Mouse (Mus musculus) kidney, adult 2 months (tissue): ENCODE measurements at regions not wholly inside any gene's neighbourhood (a gene's known extent, or its start where the extent isn't known, plus 50 kb on each side); places are given as distances from the start of the nearest gene placed in this dataset.
A peak's percentile ranks its signal among the peaks of the same experiment; 100 is the strongest.

Source experiments
- DNase-seq: peaks from one replicate; pipeline ENCODE4 v3.0.0; 2021
- H3K27ac ChIP-seq: fragments of 200-500 bp; 2 replicates; pipeline ENCODE4 v1.5.1; 2012; ENCODE audit warnings: low read depth, low read length, control low read depth, inconsistent platforms; ENCODE audit not compliant: insufficient read depth
- H3K27me3 ChIP-seq: fragments of 200-500 bp; replicated peaks from 2 replicates; pipeline ENCODE4 v1.6.1; 2012; ENCODE audit warnings: mild to moderate bottlenecking, moderate library complexity, low read length, inconsistent platforms; ENCODE audit not compliant: control insufficient read depth, insufficient read depth
- H3K36me3 ChIP-seq: fragments of 200-500 bp; 2 replicates; pipeline ENCODE4 v1.6.1; 2012; ENCODE audit warnings: mild to moderate bottlenecking, moderate library complexity, low read length, inconsistent platforms; ENCODE audit not compliant: control insufficient read depth, insufficient read depth
- H3K4me1 ChIP-seq: fragments of 200-500 bp; 2 replicates; pipeline ENCODE4 v1.6.1; 2011; ENCODE audit warnings: low read length; ENCODE audit not compliant: control insufficient read depth, insufficient read depth
- H3K4me3 ChIP-seq: fragments of 200-500 bp; 2 replicates; pipeline ENCODE4 v1.5.1; 2011; ENCODE audit warnings: mild to moderate bottlenecking, low read depth, low read length, control low read depth; ENCODE audit not compliant: insufficient read depth
- CTCF ChIP-seq: fragments of 200-500 bp; conservative IDR thresholded peaks from 2 replicates; pipeline ENCODE4 v1.5.1; 2011; ENCODE audit warnings: low read depth, mild to moderate bottlenecking, control low read depth, low read length, moderate library complexity, mixed read lengths; ENCODE audit not compliant: insufficient read depth, insufficient read length
- POLR2A ChIP-seq: fragments of 200-500 bp; IDR thresholded peaks from one replicate; pipeline ENCODE4 v1.6.1; 2011; ENCODE audit warnings: low read depth, low read length, control low read depth
- WGBS: fragments of 180-500 bp; shearing (Covaris S2); methylation state at CpG from one replicate; pipeline ENCODE4 v1.1.7; 2018; 5-methylcytosine and 5-hydroxymethylcytosine counted together

DNA sequence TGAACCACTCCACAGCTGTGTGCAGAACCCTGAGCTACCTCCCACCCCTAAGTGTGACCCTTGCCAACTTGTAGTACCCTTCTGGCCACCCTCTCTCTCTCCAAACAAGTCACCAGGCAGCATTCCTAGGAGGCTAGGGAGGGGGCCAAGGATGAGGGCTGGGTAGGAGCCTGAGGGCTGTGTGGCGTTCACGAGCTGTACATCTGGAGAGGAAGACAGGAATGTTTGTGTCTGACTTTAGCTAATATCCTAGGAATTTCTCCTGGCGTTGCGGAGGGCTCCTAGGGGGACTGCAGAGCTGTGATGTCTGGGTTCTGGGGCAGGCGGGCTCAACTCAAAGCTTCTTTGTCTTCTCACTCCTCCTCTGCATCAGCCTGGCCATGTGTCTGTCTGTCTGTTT, 262.2 kb upstream of the Zmiz1 start:
- Histone ChIP-seq H3K4me3 (no peak overlapping the region), H3K4me1 (peaks cover 13% of the 10 kb centered on the region; the same call in 1 of the 2 replicates), H3K27me3 (no peaks in the 10 kb centered on the region), H3K36me3 (no peaks in the 10 kb centered on the region), H3K27ac (no peak overlapping the region)
- WGBS = 64% methylated on average over 5 of the region's 5 CpGs
- no peak for DNase-seq
- TF ChIP-seq CTCF (no peak), POLR2A (no peak)

GRCm38 (mm10) chr14:25199900-25200299, 259.1 kb upstream of the Zmiz1 start:
- Histone ChIP-seq H3K36me3 (no peaks in the 10 kb centered on the region), H3K4me1 (peaks cover 18% of the 10 kb centered on the region), H3K4me3 (no peak overlapping the region), H3K27me3 (no peaks in the 10 kb centered on the region), H3K27ac (no peak overlapping the region)
- 80% methylated on average over 3 of the region's 3 CpGs for WGBS
- no peak for DNase-seq
- TF ChIP-seq POLR2A (no peak), CTCF (no peak)

DNA sequence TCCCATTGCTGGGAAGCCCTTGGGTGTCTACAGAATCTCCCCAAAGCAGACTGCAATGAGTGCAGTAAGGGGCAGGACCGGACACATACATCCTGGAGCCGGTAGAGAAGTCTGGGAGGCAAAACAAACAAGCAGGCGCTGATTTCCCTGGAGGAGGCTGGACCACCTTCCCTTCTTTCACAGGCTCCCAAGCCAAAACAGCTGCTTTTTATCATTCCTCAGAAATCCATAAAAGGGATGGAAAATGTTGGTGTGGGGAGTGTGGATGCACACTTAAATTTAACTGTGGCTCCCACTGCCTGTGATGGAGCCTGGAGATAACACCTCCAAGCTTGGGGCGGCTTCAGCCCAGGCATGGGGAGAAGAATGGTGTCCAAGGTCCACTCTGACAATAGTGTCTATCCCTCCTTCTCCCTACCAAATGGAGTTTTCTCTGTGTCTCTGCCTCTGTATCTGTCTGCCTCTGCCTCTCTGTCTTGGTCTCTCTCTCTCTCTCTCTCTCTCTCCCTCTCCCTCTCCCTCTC, 258.3 kb upstream of the Zmiz1 start:
- Histone ChIP-seq H3K27ac (0 out of 2 replicates have a peak overlapping the region, but pooled peaks have one; percentile 43), H3K36me3 (no peaks in the 10 kb centered on the region), H3K4me1 (peaks cover 18% of the 10 kb centered on the region), H3K4me3 (no peak overlapping the region), H3K27me3 (no peaks in the 10 kb centered on the region)
- 56% methylated on average over 4 of the region's 4 CpGs for WGBS
- TF ChIP-seq POLR2A (no peak), CTCF (no peak)
- DNase-seq = no peak

GRCm38 (mm10) chr14:25202312-25202711, 256.7 kb upstream of the Zmiz1 start:
- WGBS = 87% methylated on average over 2 of the region's 2 CpGs
- no peak overlapping the region for H3K27ac ChIP-seq
- H3K4me1 ChIP-seq = peaks cover 29% of the 10 kb centered on the region
- H3K4me3 ChIP-seq = no peak overlapping the region
- no peaks in the 10 kb centered on the region for H3K36me3 ChIP-seq
- no peaks in the 10 kb centered on the region for H3K27me3 ChIP-seq
- peak; percentile 29; the same call in 1 of the 2 replicates for TF ChIP-seq CTCF
- no peak for TF ChIP-seq POLR2A
- DNase-seq = no peak

DNA sequence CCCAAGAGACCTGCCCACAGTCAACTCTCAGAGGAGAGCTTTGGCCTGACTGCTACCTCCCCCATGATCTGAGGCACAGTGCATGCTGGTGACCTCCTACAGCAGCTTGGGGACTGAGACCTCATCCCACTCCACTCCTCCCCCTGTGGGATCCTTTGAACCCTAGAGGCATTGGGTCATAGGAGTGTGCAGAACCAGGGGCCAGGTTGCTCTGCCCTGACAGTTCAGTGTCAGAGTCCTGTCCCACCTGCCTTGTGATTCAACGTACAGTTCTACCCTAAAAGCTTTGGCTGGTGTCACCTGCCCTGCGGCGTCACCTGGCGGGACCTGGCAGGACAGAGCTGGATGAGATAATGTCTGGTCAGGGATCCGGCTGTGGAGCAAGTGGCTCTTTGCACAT, 254.9 kb upstream of the Zmiz1 start:
- Histone ChIP-seq H3K36me3 (no peaks in the 10 kb centered on the region), H3K27me3 (no peaks in the 10 kb centered on the region), H3K4me3 (no peak overlapping the region), H3K27ac (peak overlapping the region; percentile 45), H3K4me1 (peaks cover 40% of the 10 kb centered on the region)
- WGBS = 53% methylated on average over 5 of the region's 5 CpGs
- TF ChIP-seq POLR2A (no peak), CTCF (peak; percentile 13; the same call in 1 of the 2 replicates)
- peak; percentile 85 for DNase-seq

DNA sequence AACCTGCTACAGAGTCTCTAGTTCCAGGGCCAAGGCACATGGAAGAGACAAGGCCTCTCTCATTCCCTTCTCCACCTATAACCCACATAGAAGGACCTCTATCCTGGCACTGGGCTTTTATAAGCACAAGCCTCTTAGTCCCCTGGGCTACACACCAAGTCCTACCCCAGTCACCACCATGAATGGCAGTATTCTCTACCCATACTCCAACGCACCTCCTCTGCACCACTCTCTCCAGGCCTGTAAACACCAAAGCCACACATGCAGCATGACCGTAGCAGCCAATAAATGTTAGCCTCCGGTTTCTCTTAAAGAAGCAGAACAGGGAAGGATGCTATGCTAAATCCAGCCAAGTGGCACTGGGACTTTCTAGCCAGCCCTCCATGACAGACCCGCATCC, 252.1 kb upstream of the Zmiz1 start:
- Histone ChIP-seq H3K27me3 (no peaks in the 10 kb centered on the region), H3K27ac (peak overlapping the region; percentile 56), H3K36me3 (no peaks in the 10 kb centered on the region), H3K4me1 (peaks cover 39% of the 10 kb centered on the region), H3K4me3 (no peak overlapping the region)
- no peak for DNase-seq
- no peak for TF ChIP-seq POLR2A
- TF ChIP-seq CTCF = no peak
- WGBS = 82% methylated on average over 4 of the region's 4 CpGs

GRCm38 (mm10) chr14:25207422-25207821, 251.6 kb upstream of the Zmiz1 start:
- H3K4me3 ChIP-seq = no peak overlapping the region
- peak; percentile 51 for DNase-seq
- WGBS = 45% methylated on average over 5 of the region's 5 CpGs
- H3K27me3 ChIP-seq = no peaks in the 10 kb centered on the region
- TF ChIP-seq CTCF (no peak), POLR2A (no peak)
- peaks cover 37% of the 10 kb centered on the region for H3K4me1 ChIP-seq
- no peaks in the 10 kb centered on the region for H3K36me3 ChIP-seq
- H3K27ac ChIP-seq = peak overlapping the region; percentile 56

- no peaks in the 10 kb centered on the region for H3K36me3 ChIP-seq
- WGBS = 21% methylated on average over 9 of the region's 9 CpGs
- H3K27me3 ChIP-seq = no peaks in the 10 kb centered on the region
- H3K4me3 ChIP-seq = no peak overlapping the region
- H3K27ac ChIP-seq = peak overlapping the region; percentile 56
- DNase-seq = peak; percentile 98
- TF ChIP-seq POLR2A (no peak), CTCF (no peak)
- peaks cover 37% of the 10 kb centered on the region for H3K4me1 ChIP-seq
These were observed 250.5 kb upstream of the Zmiz1 start for GRCm38 (mm10) chr14:25208221-25209056.
